Mouse (Mus musculus) cerebellum, postnatal 4 days (tissue): ENCODE measurements around the gene Shroom1.

Experiments used
- DNase-seq, 2 experiments: peaks; one replicate each; pipeline ENCODE4 v3.0.0; 2022; ENCODE audit warnings: low spot score in 2 of 2, mixed read lengths in 1 of 2

Shroom1 gene

DNA sequence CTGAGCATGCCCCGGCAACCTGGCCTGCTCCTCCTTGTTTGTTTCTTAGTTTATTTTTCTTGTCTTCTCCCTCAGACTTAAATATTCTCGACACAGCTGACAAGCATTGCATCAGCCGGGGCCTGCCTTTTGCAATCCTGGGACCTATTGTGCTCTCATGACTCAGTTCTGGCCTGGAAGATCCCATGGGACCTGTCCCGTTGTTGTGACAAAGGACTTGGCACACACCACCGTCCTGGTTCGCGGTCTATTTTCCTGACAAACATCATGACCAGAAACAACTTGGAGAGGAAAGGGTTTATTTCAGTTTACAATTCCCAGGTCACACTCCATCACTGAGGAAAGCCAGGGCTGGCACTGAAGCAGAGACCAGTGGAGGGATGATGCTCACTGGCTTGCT lies 51.1 kb downstream of the Shroom1 start:
- DNase-seq, result no peak

GRCm38 (mm10) chr11:53508591-53508990 lies 51.6 kb downstream of the Shroom1 start:
- no peak for DNase-seq

DNA sequence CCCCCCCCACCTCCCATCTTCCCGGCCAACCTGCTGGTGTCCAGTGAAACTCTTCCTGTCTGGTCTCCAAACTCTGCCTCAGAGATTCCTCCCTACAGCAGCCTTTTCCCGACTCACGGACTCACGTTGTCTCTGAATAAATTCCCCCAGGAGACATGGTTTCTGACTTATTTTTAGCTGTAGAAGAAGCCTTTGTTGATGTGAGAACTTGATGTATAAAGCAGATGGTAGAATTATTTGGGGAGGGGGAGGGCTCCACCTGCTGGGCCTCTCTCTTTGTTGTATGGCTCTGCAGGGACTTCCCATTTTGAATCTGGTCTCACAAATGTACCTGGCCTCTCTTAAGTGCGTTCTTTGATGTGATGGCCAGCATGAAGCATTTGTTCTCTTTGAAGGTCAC lies 53.3 kb downstream of the Shroom1 start:
- DNase-seq, result no peak

- DNase-seq, result no peak
Measured at GRCm38 (mm10) chr11:53516775-53517627, 60.0 kb downstream of the Shroom1 start.
